Mouse (Mus musculus) liver, postnatal 0 days (tissue): ENCODE results near the gene Ankfn1. TPM values are rescaled to one million over a fixed set of nuclear protein-coding genes. Genes with fewer than 3 reads are reported as not detected.

Experiments used
- ATAC-seq: fragments of 200-750 bp; cut with Nextera tagmentation; 2 replicates; pipeline ENCODE4 v1.8.0; 2017; ENCODE audit warnings: mild to moderate bottlenecking, moderate library complexity
- DNase-seq: peaks from one replicate; pipeline ENCODE4 v3.0.0-alpha.2; 2016
- H3K27ac ChIP-seq: fragments of 300-500 bp; sonication (generic); 2 replicates; pipeline ENCODE4 v1.5.1; 2014; ENCODE audit warnings: antibody characterized with exemption, moderate library complexity, mild to moderate bottlenecking, low read depth
- H3K27me3 ChIP-seq: fragments of 300-500 bp; sonication (generic); 2 replicates; pipeline ENCODE4 v1.6.1; 2014; ENCODE audit warnings: low read length, control low read depth, mixed read lengths; ENCODE audit not compliant: insufficient read depth
- H3K36me3 ChIP-seq: fragments of 300-500 bp; sonication (generic); replicated peaks from 2 replicates; pipeline ENCODE4 v1.6.1; 2014; ENCODE audit warnings: mild to moderate bottlenecking, control low read depth, low read length, moderate library complexity, mixed read lengths; ENCODE audit not compliant: insufficient read depth
- H3K4me1 ChIP-seq: fragments of 300-500 bp; sonication (generic); 2 replicates; pipeline ENCODE4 v1.6.1; 2014; ENCODE audit warnings: antibody characterized with exemption, mild to moderate bottlenecking, control low read depth; ENCODE audit not compliant: insufficient read depth
- H3K4me2 ChIP-seq: fragments of 300-500 bp; sonication (generic); 2 replicates; pipeline ENCODE4 v1.6.1; 2014; ENCODE audit warnings: low read depth, mild to moderate bottlenecking, low read length, moderate library complexity, mixed read lengths
- H3K4me3 ChIP-seq: fragments of 300-500 bp; sonication (generic); 2 replicates; pipeline ENCODE4 v1.5.1; 2014; ENCODE audit warnings: low read depth, low read length
- H3K9ac ChIP-seq: fragments of 300-500 bp; sonication (generic); replicated peaks from 2 replicates; pipeline ENCODE4 v1.6.1; 2014; ENCODE audit warnings: mild to moderate bottlenecking, moderate library complexity
- H3K9me3 ChIP-seq: fragments of 300-500 bp; sonication (generic); 2 replicates; pipeline ENCODE4 v1.6.1; 2016; ENCODE audit warnings: mild to moderate bottlenecking, control low read depth, low read length, mixed read lengths
- CTCF ChIP-seq: sonication (generic); IDR thresholded peaks from 2 replicates; pipeline ENCODE4 v1.5.1; 2016; ENCODE audit warnings: antibody characterized with exemption, low read depth
- EP300 ChIP-seq: IDR thresholded peaks from 2 replicates; pipeline ENCODE4 v1.6.1; 2016; ENCODE audit warnings: antibody characterized with exemption, low read depth, mild to moderate bottlenecking
- WGBS: fragments of 180-500 bp; shearing (Covaris S2); extraction: QIAGEN DNeasy Blood & Tissue Kit; methylation state at CpG from one replicate; pipeline ENCODE4 v1.1.7; 2014; ENCODE audit not compliant: insufficient replicate concordance; 5-methylcytosine and 5-hydroxymethylcytosine counted together
- polyA plus RNA-seq: library from polyadenylated mRNA; unstranded; fragments of >200 nt; fragmentation: Nextera tagmentation; extraction: Ambion mirVana; gene quantifications from 2 replicates; pipeline ENCODE4 v1.2.1, GENCODE M21; 2015

Ankfn1 gene
- polyA plus RNA-seq, 1 experiment from 2014 or later = not detected

- Histone ChIP-seq H3K4me3 (no peak overlapping the region), H3K27ac (no peak overlapping the region), H3K4me1 (no peaks in the 10 kb centered on the region), H3K9me3 (no peaks in the 10 kb centered on the region), H3K27me3 (no peaks in the 10 kb centered on the region), H3K36me3 (no peaks in the 10 kb centered on the region), H3K4me2 (no peak overlapping the region), H3K9ac (no peak overlapping the region)
- ATAC-seq (no peak), DNase-seq (no peak)
- 73% methylated on average over 3 of the region's 3 CpGs for WGBS
- TF ChIP-seq EP300 = no peak
- TF ChIP-seq CTCF = no peak
Observed at GRCm38 (mm10) chr11:89792709-89793108, 15.3 kb upstream of the Ankfn1 start.

DNA sequence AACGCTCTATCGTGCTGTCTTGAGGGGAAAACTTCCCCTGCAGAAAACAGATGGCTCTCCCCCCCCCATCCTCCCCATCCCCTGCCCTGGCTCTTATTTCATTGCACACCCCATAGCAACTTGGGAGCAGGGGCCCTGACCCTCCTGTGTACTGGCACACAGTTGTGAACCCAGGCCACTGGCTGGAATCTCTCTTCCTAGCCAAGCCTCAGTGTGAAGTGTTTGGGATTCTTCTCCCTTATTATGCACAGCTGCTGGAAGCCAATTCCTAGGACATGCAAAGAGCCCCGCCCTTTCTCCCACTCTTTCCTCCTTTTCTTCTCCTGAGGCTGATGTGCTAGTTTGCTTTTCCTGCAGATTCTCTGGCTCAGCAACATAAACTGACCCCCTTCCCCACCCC is 1.4 kb downstream of the Ankfn1 start:
- TF ChIP-seq EP300 = no peak
- DNase-seq = no peak
- Histone ChIP-seq H3K9ac (no peak overlapping the region), H3K27ac (no peak overlapping the region), H3K4me2 (no peak overlapping the region), H3K9me3 (no peaks in the 10 kb centered on the region), H3K27me3 (no peaks in the 10 kb centered on the region), H3K4me1 (no peaks in the 10 kb centered on the region), H3K36me3 (no peaks in the 10 kb centered on the region), H3K4me3 (no peak overlapping the region)
- 63% methylated on average over 3 of the region's 3 CpGs for WGBS
- ATAC-seq = no peak

DNA sequence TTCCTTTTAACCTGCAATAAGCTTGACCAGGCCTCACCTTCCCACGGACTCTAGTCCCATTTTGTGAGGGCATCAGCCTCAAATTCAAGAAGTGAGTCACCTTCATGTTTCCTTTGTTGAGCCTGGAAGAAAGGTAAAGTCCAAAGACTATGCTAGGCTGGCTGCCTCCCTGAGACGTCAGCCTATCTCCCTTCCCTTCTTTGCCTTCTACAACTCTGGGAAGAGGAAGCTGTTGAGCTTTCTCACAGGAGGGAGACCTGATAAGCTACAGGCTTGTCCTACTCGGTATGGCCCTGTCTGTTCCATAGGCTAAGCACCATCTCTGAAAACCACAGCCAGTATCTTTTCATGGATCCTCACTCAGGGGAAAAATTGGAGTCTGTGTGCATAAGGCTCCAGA is 2.5 kb downstream of the Ankfn1 start:
- no peak for DNase-seq
- 40% methylated on average over 3 of the region's 3 CpGs for WGBS
- no peak for ATAC-seq
- Histone ChIP-seq H3K4me2 (no peak overlapping the region), H3K4me1 (no peaks in the 10 kb centered on the region), H3K9ac (no peak overlapping the region), H3K4me3 (no peak overlapping the region), H3K9me3 (no peaks in the 10 kb centered on the region), H3K27me3 (no peaks in the 10 kb centered on the region), H3K36me3 (no peaks in the 10 kb centered on the region), H3K27ac (no peak overlapping the region)
- TF ChIP-seq EP300 = no peak
- TF ChIP-seq CTCF = no peak

DNA sequence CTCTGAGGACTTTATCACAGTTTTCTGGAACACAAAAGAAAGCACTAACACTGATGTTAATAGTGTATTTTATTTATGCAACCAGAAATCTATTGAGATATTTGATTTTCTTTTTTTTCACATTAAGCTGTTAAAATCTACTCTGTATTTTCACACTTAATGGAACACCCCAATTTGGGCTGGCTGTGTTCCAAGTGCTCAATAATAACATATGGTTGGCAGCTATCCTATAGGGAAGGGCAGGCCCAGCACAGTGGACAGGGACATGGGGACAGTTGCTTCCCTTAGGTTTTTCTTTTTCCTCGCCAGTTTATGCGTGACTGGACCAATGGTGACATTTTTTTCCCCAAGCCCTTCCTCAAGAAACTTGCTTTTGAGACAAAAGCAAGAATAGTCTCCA is 4.5 kb downstream of the Ankfn1 start:
- Histone ChIP-seq H3K9ac (no peak overlapping the region), H3K36me3 (no peaks in the 10 kb centered on the region), H3K4me1 (no peaks in the 10 kb centered on the region), H3K27ac (no peak overlapping the region), H3K9me3 (no peaks in the 10 kb centered on the region), H3K27me3 (no peaks in the 10 kb centered on the region), H3K4me3 (no peak overlapping the region), H3K4me2 (no peak overlapping the region)
- no peak for TF ChIP-seq EP300
- TF ChIP-seq CTCF = no peak
- 71% methylated on average over 2 of the region's 2 CpGs for WGBS
- ATAC-seq (no peak), DNase-seq (no peak)

- Histone ChIP-seq H3K36me3 (no peaks in the 10 kb centered on the region), H3K9me3 (no peaks in the 10 kb centered on the region), H3K4me3 (no peak overlapping the region), H3K27me3 (no peaks in the 10 kb centered on the region), H3K4me2 (no peak overlapping the region), H3K27ac (no peak overlapping the region), H3K4me1 (no peaks in the 10 kb centered on the region), H3K9ac (no peak overlapping the region)
- ATAC-seq (no peak), DNase-seq (no peak)
- TF ChIP-seq EP300 = no peak
- no peak for TF ChIP-seq CTCF
- WGBS = 78% methylated on average over 2 of the region's 2 CpGs
Observed at GRCm38 (mm10) chr11:89765770-89766148, 11.7 kb downstream of the Ankfn1 start.

DNA sequence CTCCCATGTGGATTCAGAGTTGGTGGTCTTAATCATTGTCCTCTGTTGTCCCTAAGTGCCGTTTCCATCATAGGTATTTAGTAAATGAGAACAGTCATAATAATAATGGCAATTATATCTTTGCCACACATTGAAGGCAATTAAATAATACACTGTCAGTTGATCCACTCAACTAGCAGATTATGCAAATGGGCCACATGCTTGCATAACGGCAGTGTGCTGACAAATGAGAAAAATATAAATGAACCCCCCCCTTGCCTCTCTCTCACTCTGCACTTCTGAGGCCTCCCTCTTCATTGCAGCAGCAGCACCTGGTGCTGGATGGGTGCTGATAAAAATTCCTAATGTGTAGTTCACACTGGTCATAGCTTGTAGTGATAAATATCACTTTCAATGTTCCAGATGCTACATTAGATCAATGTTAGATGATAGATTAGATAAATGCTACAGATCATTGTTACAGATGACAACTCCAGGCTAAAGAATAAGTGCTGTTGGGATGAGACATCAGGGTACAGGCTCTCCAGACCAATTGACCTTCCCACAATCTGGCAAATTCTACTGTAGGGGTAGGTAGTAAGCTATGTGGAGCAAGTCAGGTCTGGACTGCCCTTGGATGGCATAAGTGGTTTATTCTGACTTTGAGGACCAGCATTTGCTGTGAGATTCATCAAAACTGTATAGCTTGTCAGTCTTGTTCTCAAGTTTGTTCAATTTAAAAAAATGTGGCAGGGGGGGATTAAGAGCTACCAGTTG is 12.3 kb downstream of the Ankfn1 start:
- no peak for ATAC-seq

More for the DNA sequence above, 12.3 kb downstream of the Ankfn1 start:
- Histone ChIP-seq H3K36me3 (no peaks in the 10 kb centered on the region), H3K27ac (no peak overlapping the region), H3K9me3 (no peaks in the 10 kb centered on the region), H3K9ac (no peak overlapping the region), H3K4me2 (no peak overlapping the region), H3K27me3 (no peaks in the 10 kb centered on the region), H3K4me3 (no peak overlapping the region), H3K4me1 (no peaks in the 10 kb centered on the region)
- no peak for TF ChIP-seq CTCF
- no peak for TF ChIP-seq EP300
- DNase-seq = no peak
- 73% methylated on average over 2 of the region's 2 CpGs for WGBS
